Mouse (Mus musculus) mesoderm, embryonic 11.5 days (tissue): Measurements from ENCODE around the gene Pdcd11.

Source experiments
- DNase-seq: peaks from one replicate; pipeline ENCODE4 v3.0.0-alpha.2; 2012; ENCODE audit warnings: low read depth, low spot score

Pdcd11 gene

GRCm38 (mm10) chr19:47090550-47091156 lies at the start of gene Pdcd11, which contains the start of gene Usmg5:
Gene Pdcd11, plus strand, starts transcription at chr19:47090768.
Gene Usmg5, minus strand, starts transcription at chr19:47090647.
- DNase-seq, result peak; percentile 97

GRCm38 (mm10) chr19:47043608-47044007 lies 47.0 kb upstream of the Pdcd11 start:
- DNase-seq, result no peak

GRCm38 (mm10) chr19:47046343-47046742 lies 44.2 kb upstream of the Pdcd11 start:
- no peak for DNase-seq

- DNase-seq, result no peak
These were observed 43.2 kb upstream of the Pdcd11 start for GRCm38 (mm10) chr19:47047236-47047833.

- no peak for DNase-seq
These were observed 41.5 kb upstream of the Pdcd11 start for GRCm38 (mm10) chr19:47049061-47049460.

GRCm38 (mm10) chr19:47049840-47050239 lies 40.7 kb upstream of the Pdcd11 start:
- no peak for DNase-seq

GRCm38 (mm10) chr19:47050271-47051032 lies 40.1 kb upstream of the Pdcd11 start, which contains the start of gene Pcgf6:
Gene Pcgf6, minus strand, starts transcription at chr19:47050906.
- peak; percentile 81 for DNase-seq

GRCm38 (mm10) chr19:47052927-47053326 lies 37.6 kb upstream of the Pdcd11 start:
- DNase-seq, result no peak

- no peak for DNase-seq
These were observed 37.1 kb upstream of the Pdcd11 start for GRCm38 (mm10) chr19:47053471-47053870.

- DNase-seq, result no peak
These were observed 32.9 kb upstream of the Pdcd11 start for GRCm38 (mm10) chr19:47057684-47058083.

- DNase-seq, result no peak
These were observed 24.7 kb upstream of the Pdcd11 start for GRCm38 (mm10) chr19:47065860-47066259.

GRCm38 (mm10) chr19:47067096-47067882 lies 23.3 kb upstream of the Pdcd11 start, which contains the start of gene Taf5:
Gene Taf5, plus strand, starts transcription at chr19:47067746.
- DNase-seq, result peak; percentile 98

GRCm38 (mm10) chr19:47067924-47068611 lies 22.5 kb upstream of the Pdcd11 start:
- peak; percentile 87 for DNase-seq

- no peak for DNase-seq
These were observed 2.3 kb upstream of the Pdcd11 start for GRCm38 (mm10) chr19:47088226-47088625.

GRCm38 (mm10) chr19:47089718-47090525 lies 646 bp upstream of the Pdcd11 start:
- DNase-seq, result no peak

- no peak for DNase-seq
These were observed 10.5 kb downstream of the Pdcd11 start for GRCm38 (mm10) chr19:47101080-47101479.

- no peak for DNase-seq
These were observed 14.2 kb downstream of the Pdcd11 start for GRCm38 (mm10) chr19:47104641-47105271.

- DNase-seq, result no peak
These were observed 28.1 kb downstream of the Pdcd11 start for GRCm38 (mm10) chr19:47118634-47119033.

GRCm38 (mm10) chr19:47121054-47121453 lies 30.5 kb downstream of the Pdcd11 start:
- no peak for DNase-seq

GRCm38 (mm10) chr19:47122802-47123201 lies 32.2 kb downstream of the Pdcd11 start:
- no peak for DNase-seq
